Mouse (Mus musculus): Measurements from ENCODE around the gene Abcd4. TPM values are rescaled to one million over a fixed set of nuclear protein-coding genes. Genes with fewer than 3 reads are reported as not detected.

Abcd4 gene
- polyA plus RNA-seq, 1 experiment = 57.7 TPM

GRCm38 (mm10) chr12:84567576-84567975 lies 49.6 kb downstream of the Abcd4 start:
- no peak overlapping the region for H3K27ac ChIP-seq (ENCODE audit: insufficient read depth, low read depth, low read length)
- DNase-seq = no peak
- peaks cover 20% of the 10 kb centered on the region for H3K27me3 ChIP-seq (replicated peaks; ENCODE audit: control insufficient read depth, insufficient read depth, low read length)
- H3K4me3 ChIP-seq (ENCODE audit: insufficient read depth, low read depth, low read length) = no peak overlapping the region
- WGBS = 86% methylated on average over 6 of the region's 6 CpGs
- TF ChIP-seq POLR2A (IDR thresholded peaks at IDR 0.05; ENCODE audit: low read depth, low read length) (no peak), CTCF (conservative IDR thresholded peaks at IDR 0.05; ENCODE audit: insufficient read depth, insufficient read length, low read depth, low read length) (no peak)
- no peaks in the 10 kb centered on the region; the same call in 1 of the 2 replicates for H3K4me1 ChIP-seq (ENCODE audit: control insufficient read depth, insufficient read depth, low read length)
- H3K36me3 ChIP-seq (ENCODE audit: control insufficient read depth, insufficient read depth, low read length) = no peaks in the 10 kb centered on the region

GRCm38 (mm10) chr12:84562558-84562957 lies 54.7 kb downstream of the Abcd4 start:
- WGBS = 61% methylated on average over 4 of the region's 4 CpGs
- TF ChIP-seq POLR2A (IDR thresholded peaks at IDR 0.05; ENCODE audit: low read depth, low read length) (no peak), CTCF (conservative IDR thresholded peaks at IDR 0.05; ENCODE audit: insufficient read depth, insufficient read length, low read depth, low read length) (no peak)
- Histone ChIP-seq H3K4me3 (ENCODE audit: insufficient read depth, low read depth, low read length) (no peak overlapping the region), H3K27ac (ENCODE audit: insufficient read depth, low read depth, low read length) (no peak overlapping the region), H3K4me1 (ENCODE audit: control insufficient read depth, insufficient read depth, low read length) (no peaks in the 10 kb centered on the region), H3K27me3 (replicated peaks; ENCODE audit: control insufficient read depth, insufficient read depth, low read length) (no peaks in the 10 kb centered on the region), H3K36me3 (ENCODE audit: control insufficient read depth, insufficient read depth, low read length) (no peaks in the 10 kb centered on the region)
- DNase-seq = no peak

- TF ChIP-seq POLR2A (IDR thresholded peaks at IDR 0.05; ENCODE audit: low read depth, low read length) (no peak), CTCF (conservative IDR thresholded peaks at IDR 0.05; ENCODE audit: insufficient read depth, insufficient read length, low read depth, low read length) (no peak)
- Histone ChIP-seq H3K27ac (ENCODE audit: insufficient read depth, low read depth, low read length) (no peak overlapping the region), H3K27me3 (replicated peaks; ENCODE audit: control insufficient read depth, insufficient read depth, low read length) (no peaks in the 10 kb centered on the region), H3K4me3 (ENCODE audit: insufficient read depth, low read depth, low read length) (no peak overlapping the region), H3K36me3 (ENCODE audit: control insufficient read depth, insufficient read depth, low read length) (no peaks in the 10 kb centered on the region), H3K4me1 (ENCODE audit: control insufficient read depth, insufficient read depth, low read length) (no peaks in the 10 kb centered on the region)
- 63% methylated on average over 8 of the region's 8 CpGs for WGBS
- DNase-seq = no peak
Measured at GRCm38 (mm10) chr12:84555218-84555617, 62.0 kb downstream of the Abcd4 start.

Other genes with a start within 250 kb of the Abcd4 start
- 100 and 111 TPM in 2 replicates for gene Entpd5, start 208.4 kb downstream of the Abcd4 start, polyA plus RNA-seq (2012; rRNA removed)
- 0.46 and 0.58 TPM in 2 replicates for gene Bbof1, start 208.3 kb downstream of the Abcd4 start, polyA plus RNA-seq (2012; rRNA removed)
- 5.6 and 6.2 TPM in 2 replicates for gene Rnf113a2, start 200.2 kb downstream of the Abcd4 start, polyA plus RNA-seq (2012; rRNA removed)
- 245 and 297 TPM in 2 replicates for gene Aldh6a1, start 166.4 kb downstream of the Abcd4 start, polyA plus RNA-seq (2012; rRNA removed)
- 21.6 and 26.3 TPM in 2 replicates for gene Lin52, start 166.0 kb downstream of the Abcd4 start, polyA plus RNA-seq (2012; rRNA removed)
- gene Vsx2, start 47.7 kb downstream of the Abcd4 start, polyA plus RNA-seq (2012; rRNA removed) = not detected in 2 replicates
- not detected in 2 replicates for gene Vrtn, start 23.6 kb upstream of the Abcd4 start, polyA plus RNA-seq (2012; rRNA removed)
- gene Syndig1l, start 81.4 kb upstream of the Abcd4 start, polyA plus RNA-seq (2012; rRNA removed) = not detected in 2 replicates
- 169 and 179 TPM in 2 replicates for gene Npc2, start 155.7 kb upstream of the Abcd4 start, polyA plus RNA-seq (2012; rRNA removed)
- gene Isca2, start 155.8 kb upstream of the Abcd4 start, polyA plus RNA-seq (2012; rRNA removed) = 98.5 and 105 TPM in 2 replicates

Data from kidney, adult 2 months (tissue).